Mouse (Mus musculus) bone marrow, adult 2 months (tissue): ENCODE measurements around the gene Sox12. TPM values are rescaled to one million over a fixed set of nuclear protein-coding genes. Genes with fewer than 3 reads are reported as not detected.

ENCODE experiments used
- H3K27ac ChIP-seq: fragments of 200-500 bp; 2 replicates; pipeline ENCODE4 v1.5.1; 2012; ENCODE audit warnings: low read depth, mild to moderate bottlenecking, control low read depth, inconsistent platforms, low read length; ENCODE audit not compliant: control insufficient read depth, poor library complexity, insufficient read depth
- H3K4me1 ChIP-seq: fragments of 200-500 bp; 2 replicates; pipeline ENCODE4 v1.6.1; 2011; ENCODE audit warnings: low read length; ENCODE audit not compliant: control insufficient read depth, insufficient read depth
- H3K4me3 ChIP-seq: fragments of 200-500 bp; replicated peaks from 2 replicates; pipeline ENCODE3; 2011; ENCODE audit warnings: mild to moderate bottlenecking, low read depth, low read length, control low read depth; ENCODE audit not compliant: control insufficient read depth
- CTCF ChIP-seq: fragments of 200-500 bp; IDR thresholded peaks from 2 replicates; pipeline ENCODE4 v1.5.1; 2011; ENCODE audit warnings: low read length, control low read depth; ENCODE audit not compliant: control insufficient read depth, insufficient read depth
- POLR2A ChIP-seq: fragments of 200-500 bp; IDR thresholded peaks from 2 replicates; pipeline ENCODE4 v1.6.1; 2011; ENCODE audit warnings: low read depth, mild to moderate bottlenecking, control low read depth, low read length, borderline replicate concordance; ENCODE audit not compliant: control insufficient read depth
- WGBS: fragments of 180-500 bp; shearing (Covaris S2); methylation state at CpG from one replicate; pipeline ENCODE4 v1.1.7; 2018; 5-methylcytosine and 5-hydroxymethylcytosine counted together
- polyA plus RNA-seq: library from polyadenylated mRNA; stranded (reverse); fragments of >200 nt; gene quantifications from 2 replicates; pipeline ENCODE4 v1.2.4, GENCODE M21; 2011; ENCODE audit warnings: low replicate concordance; ENCODE audit not compliant: missing spikeins, insufficient read depth, insufficient read length

The Sox12 gene
- polyA plus RNA-seq, 1 experiment: 6.3 TPM

DNA sequence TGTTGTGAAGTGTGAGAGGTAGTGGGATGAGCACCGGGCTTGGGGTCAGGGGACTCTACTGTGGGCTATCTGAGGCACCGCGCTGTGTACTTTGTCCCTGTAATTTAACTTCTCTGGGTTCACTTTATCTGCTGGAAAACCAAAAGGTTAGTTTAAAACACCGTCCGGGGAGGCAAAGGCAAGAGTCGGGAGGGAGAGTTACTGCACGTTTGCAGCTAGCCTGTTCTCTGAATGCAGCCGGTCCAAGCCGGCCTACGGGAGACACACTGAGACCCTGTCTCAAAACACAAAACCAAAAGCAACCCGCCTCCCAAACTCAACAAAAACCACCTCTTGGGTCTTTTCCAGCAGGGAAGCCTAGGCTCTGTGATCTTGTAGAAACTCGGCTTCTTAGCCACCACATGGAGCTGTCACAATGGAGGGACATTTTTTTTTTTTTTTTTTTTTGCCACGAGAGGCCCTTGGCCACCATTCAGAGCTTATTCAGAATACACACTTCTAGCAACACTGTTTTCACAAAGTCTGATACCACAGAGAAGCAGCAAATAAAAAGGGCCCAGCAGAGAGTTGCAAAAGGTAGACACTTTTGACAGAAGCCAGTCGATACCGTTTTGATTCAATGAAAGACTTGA, 14.8 kb upstream of the Sox12 start:
- no peaks in the 10 kb centered on the region for H3K4me1 ChIP-seq
- WGBS: 85% methylated on average over 15 of the region's 15 CpGs
- no peak overlapping the region for H3K4me3 ChIP-seq
- no peak overlapping the region for H3K27ac ChIP-seq
- no peak for TF ChIP-seq POLR2A
- no peak for TF ChIP-seq CTCF

DNA sequence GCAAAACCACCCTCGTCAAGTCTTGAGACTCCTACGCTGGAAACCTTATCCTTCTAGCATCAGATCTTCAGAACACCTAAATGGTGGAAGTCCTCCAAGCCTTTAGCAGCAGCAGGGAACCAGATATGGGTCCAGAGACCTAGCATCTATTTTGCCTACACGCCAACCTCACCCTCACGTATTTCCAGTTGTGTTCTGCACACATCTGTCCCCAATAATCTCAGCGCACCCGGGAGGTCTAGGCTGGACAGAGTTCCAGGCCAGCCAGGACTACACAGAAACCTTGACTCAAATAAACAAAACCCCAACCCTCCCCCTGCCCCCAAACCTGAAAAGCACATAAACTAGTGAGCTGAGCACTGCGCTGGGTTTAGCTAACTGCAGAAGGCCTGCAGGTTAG, 13.6 kb upstream of the Sox12 start:
- H3K4me1 ChIP-seq: no peaks in the 10 kb centered on the region
- H3K27ac ChIP-seq: no peak overlapping the region
- TF ChIP-seq CTCF (no peak), POLR2A (no peak)
- WGBS: 84% methylated on average over 7 of the region's 7 CpGs
- H3K4me3 ChIP-seq: no peak overlapping the region

DNA sequence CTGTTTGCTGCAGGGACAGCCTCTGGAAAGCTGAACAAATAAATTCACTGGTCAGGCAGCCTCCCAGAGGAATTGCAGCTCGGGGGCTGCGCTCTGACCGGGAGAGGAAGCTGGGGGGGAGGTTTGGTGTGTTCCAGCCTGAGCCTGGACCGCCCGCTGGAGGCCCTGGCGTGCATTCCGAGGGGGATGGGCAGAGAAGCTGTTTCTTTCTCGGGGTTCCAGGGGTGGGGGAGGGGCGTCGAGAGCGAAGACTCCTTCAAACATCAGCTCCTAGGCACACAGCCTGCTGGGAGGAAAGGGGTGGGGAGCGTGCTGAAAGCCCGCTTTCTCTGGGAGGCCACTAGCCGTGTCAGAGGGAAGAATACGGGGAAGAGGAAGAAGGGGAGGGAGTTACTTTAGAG, 13.1 kb upstream of the Sox12 start:
- H3K27ac ChIP-seq: no peak overlapping the region
- H3K4me1 ChIP-seq: no peaks in the 10 kb centered on the region
- H3K4me3 ChIP-seq: no peak overlapping the region
- WGBS: 41% methylated on average over 15 of the region's 15 CpGs
- TF ChIP-seq POLR2A (no peak), CTCF (no peak)

DNA sequence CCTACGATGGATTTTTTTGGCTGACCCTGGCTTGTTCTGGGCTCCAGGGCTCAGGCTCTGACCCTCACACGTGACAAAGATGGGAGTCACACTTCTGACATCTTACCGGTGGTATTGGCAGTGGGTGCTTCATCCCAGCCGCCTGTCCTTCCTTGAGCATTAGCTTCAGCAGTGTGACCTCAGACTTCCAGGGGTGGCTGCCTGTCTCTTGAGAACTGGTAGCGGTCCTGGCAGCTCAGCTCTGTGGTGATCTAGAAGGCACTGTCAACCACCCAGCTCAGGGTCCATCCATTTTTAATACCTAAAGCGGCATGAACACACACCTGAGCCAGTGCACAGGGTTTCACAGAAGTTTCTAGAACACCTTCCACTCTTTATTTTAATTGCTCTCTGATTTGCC, 11.9 kb upstream of the Sox12 start:
- TF ChIP-seq POLR2A: no peak
- Histone ChIP-seq H3K4me1 (no peaks in the 10 kb centered on the region), H3K4me3 (no peak overlapping the region), H3K27ac (no peak overlapping the region)
- WGBS: 85% methylated on average over 6 of the region's 6 CpGs

DNA sequence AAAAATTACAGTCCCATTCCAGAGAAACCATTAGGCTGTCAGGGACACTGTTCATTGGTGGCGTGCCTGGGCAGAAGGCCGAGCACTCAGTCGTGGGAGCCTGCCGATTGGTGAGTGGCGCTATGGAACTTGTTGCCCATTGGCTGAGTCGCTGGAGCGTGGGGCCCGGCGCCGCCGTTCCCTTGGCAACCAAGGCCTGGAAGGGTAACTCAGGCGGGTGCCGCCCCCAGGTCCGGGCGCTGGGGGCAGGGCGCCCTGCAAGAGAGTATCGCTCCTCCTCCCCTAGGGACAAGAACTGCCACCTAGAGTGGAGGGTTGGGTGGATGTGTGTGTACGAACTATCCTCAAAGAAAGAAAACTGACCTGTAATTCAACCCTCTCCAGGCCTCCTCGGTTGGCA, 8.3 kb upstream of the Sox12 start:
- WGBS: 1% methylated on average over 19 of the region's 19 CpGs
- H3K4me1 ChIP-seq: no peaks in the 10 kb centered on the region
- no peak overlapping the region for H3K27ac ChIP-seq
- TF ChIP-seq CTCF (no peak), POLR2A (no peak)
- H3K4me3 ChIP-seq: no peak overlapping the region

DNA sequence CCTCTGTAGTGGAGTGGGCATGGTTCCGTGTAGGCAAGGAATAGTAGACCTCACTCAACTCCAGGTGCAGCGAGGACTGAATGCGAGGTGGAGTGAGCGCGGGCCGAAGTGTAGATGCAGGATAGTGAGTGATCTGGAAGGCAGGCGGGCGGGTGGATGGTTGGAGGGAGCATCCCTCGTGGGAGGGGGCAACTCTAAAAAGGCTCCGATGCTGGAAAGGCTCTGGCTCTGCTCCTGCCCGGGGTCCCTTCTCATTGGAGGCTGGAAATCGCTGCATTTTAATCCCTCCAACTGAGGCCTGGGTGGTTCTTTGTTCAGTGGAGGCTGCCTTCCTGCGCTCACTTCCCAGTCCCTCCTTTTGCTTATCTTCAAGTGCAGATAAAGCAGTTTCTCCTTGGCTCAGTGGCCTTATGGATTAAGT, 1.3 kb upstream of the Sox12 start:
- Histone ChIP-seq H3K4me3 (peak overlapping the region; percentile 41), H3K27ac (peak overlapping the region; percentile 68; the same call in 1 of the 2 replicates), H3K4me1 (no peaks in the 10 kb centered on the region; the same call in none of the 2 replicates)
- no peak for TF ChIP-seq POLR2A
- no peak for TF ChIP-seq CTCF
- 15% methylated on average over 13 of the region's 13 CpGs for WGBS

DNA sequence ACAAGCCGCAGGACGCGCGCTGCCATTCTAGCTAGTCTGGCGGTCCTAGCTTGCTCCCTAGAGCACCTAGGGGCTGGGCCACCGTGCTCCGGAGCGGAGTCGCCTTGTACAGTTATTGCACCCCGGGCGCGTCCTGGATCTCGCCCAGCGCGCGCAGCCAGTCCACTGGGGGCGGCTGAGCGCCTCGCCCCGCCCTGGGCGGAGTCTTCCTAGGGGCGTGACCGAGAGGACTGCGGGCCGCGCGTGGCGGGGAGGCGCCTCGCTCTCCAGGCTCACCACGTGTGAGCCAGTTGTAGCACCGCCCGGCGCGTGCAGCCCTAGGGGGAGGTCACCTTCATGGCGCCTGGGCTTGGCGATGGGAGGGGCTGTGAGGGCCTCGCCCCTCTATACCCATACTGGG, 828 bp upstream of the Sox12 start:
- H3K27ac ChIP-seq: peak overlapping the region; percentile 68; the same call in 1 of the 2 replicates
- WGBS: 1% methylated on average over 38 of the region's 38 CpGs

DNA sequence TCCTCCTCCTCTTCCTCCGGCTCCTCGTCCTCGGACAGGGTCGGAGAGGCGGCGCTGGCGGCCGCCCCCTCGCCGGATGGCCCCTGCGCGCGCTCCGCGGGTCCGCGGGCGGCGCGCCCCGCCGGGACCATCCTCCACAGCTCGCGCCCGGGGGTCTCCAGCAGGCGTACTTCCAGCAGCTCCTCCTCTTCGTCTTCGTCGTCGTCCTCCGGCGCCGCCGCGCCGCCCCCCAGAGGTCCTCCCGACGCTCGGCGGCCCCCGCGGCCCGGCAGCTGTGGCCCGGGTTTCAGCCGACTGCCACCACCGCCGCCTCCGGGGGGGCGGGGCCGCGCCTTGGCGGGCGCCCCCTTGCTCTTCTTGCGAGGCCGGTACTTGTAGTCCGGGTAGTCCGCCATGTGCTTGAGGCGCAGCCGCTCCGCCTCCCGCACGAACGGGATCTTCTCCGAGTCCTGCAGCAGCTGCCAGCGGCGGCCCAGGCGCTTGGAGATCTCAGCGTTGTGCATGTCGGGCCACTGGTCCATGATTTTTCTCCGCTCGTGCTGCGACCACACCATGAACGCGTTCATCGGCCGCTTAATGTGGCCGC, 766 bp downstream of the Sox12 start:
- under 1% methylated on average over 77 of the region's 77 CpGs for WGBS
- Histone ChIP-seq H3K4me1 (no peaks in the 10 kb centered on the region; the same call in none of the 2 replicates), H3K4me3 (peak overlapping the region; percentile 66), H3K27ac (peak overlapping the region; percentile 78)
- TF ChIP-seq CTCF (no peak), POLR2A (no peak)

More for the DNA sequence above, 828 bp upstream of the Sox12 start:
- H3K4me1 ChIP-seq: no peaks in the 10 kb centered on the region; the same call in none of the 2 replicates
- TF ChIP-seq POLR2A (peak; percentile 50; the same call in 1 of the 2 replicates), CTCF (no peak)
- peak overlapping the region; percentile 62 for H3K4me3 ChIP-seq
